Mouse (Mus musculus): ENCODE data around the gene Ugt1a2. TPM values are rescaled to one million over a fixed set of nuclear protein-coding genes. Genes with fewer than 3 reads are reported as not detected.

Gene Ugt1a2
- polyA plus RNA-seq, 3 experiments from 2014 or later: not detected

- ATAC-seq: no peak
Measured at GRCm38 (mm10) chr1:88234646-88235045, 34.2 kb downstream of the Ugt1a2 start.

- ATAC-seq: no peak
Measured at GRCm38 (mm10) chr1:88235046-88235893, 34.9 kb downstream of the Ugt1a2 start.

- ATAC-seq: no peak
Measured at GRCm38 (mm10) chr1:88235894-88236415, 35.6 kb downstream of the Ugt1a2 start.

GRCm38 (mm10) chr1:88237311-88237710 is 36.9 kb downstream of the Ugt1a2 start:
- no peak for ATAC-seq

DNA sequence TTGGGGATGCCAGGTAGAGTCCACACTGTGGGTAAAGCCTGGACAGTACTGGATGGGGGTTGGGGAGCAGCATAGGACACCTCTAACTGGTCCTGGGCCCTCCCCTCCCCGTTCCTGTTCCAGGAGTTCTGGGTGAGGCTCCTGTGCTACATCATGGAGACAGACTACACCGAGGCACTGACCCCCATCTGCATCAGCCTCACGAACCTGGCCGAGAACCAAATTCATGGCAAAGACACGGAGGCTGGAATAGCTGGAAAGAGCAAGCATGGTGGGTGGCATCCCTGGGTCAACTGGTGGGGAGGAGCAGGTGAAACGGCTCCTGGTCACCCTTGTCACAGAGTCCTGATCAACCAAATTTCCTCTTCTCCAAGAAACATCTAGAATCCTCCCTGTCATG is 38.4 kb downstream of the Ugt1a2 start:
- ATAC-seq: no peak

DNA sequence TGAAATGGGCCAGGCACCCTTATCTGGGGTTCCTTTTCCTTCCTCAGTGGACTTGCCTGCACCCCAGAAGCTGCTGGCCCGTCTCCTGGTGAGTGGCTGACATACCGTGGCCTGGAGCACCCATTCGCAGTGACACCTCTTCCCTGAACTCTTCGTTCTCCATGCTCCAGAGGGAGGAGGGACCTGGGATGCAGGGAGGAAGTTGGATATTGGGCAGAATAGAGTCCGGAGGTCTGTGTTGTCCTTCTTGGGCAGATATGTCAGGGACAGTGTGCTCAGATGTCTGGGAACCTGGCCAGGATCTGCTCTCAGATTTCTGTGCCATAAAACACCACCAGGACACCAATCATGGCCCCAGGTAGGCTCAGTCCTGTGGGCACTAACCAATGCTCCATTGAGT is 39.7 kb downstream of the Ugt1a2 start:
- ATAC-seq: no peak

DNA sequence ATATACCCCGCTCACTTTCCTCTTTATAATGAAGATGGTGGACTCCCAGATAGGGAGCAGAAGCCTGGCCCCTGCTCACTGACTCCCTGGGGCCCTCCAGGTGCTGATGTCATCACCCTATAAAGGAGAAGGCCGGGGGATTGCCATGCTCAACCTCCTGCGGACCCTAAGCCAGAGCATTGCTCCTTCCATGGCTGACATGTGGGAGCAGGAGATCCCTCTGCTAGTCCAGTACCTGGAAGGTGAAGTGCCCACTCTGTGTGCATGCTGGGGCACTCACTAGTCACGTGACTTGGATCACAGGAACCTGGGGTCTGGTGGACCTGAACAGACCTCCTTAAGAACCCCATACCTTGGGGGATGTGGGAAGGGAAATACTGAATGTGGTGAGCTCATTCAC is 40.2 kb downstream of the Ugt1a2 start:
- no peak for ATAC-seq

- no peak for ATAC-seq
Measured at GRCm38 (mm10) chr1:88243861-88244260, 43.5 kb downstream of the Ugt1a2 start.

- ATAC-seq: no peak
Measured at GRCm38 (mm10) chr1:88245881-88246280, 45.5 kb downstream of the Ugt1a2 start.

DNA sequence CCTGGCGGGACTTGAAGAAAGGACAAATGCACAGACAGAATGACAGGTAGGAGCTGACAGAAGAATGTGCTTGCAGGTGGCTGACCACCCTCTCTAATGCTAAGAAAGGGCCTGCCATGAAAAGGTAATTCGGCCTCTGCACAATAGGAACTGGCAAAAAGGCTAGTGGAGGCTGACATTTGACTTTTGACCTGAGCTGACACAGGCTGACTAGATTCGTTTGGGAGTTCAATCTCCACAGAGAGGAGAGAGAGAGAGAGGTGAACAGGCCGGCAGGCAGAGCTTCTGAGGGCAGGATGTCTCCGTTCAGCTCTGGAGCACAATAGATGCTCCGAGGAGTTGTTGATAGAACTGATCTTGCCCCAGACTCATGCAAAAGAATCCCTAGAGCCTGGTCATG is 46.0 kb downstream of the Ugt1a2 start:
- ATAC-seq: no peak

GRCm38 (mm10) chr1:88247660-88248059 is 47.3 kb downstream of the Ugt1a2 start:
- no peak for ATAC-seq

- ATAC-seq: no peak
Measured at GRCm38 (mm10) chr1:88248658-88249057, 48.3 kb downstream of the Ugt1a2 start.

- ATAC-seq: no peak
Measured at GRCm38 (mm10) chr1:88249596-88249995, 49.2 kb downstream of the Ugt1a2 start.

- no peak for ATAC-seq
Measured at GRCm38 (mm10) chr1:88250023-88250422, 49.6 kb downstream of the Ugt1a2 start.

DNA sequence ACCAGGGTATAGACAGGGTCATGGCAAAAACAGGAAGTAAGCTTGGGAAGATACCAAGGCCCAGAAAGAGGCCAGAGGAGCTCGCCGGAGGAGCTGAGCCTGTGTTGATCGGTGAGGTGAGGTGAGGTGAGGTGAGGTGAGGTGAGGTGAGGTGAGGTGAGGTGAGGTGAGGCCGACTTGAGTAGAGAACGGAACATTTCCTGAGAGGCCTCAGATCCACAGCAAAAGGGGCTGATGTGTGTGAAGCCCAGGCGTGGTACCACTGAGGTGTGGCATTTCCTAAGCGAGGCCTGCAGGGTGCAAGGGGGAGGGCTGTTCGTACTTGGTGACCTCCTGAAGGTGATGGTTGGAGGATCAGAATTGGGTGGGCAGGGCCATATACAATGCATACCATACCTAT is 52.7 kb downstream of the Ugt1a2 start:
- ATAC-seq: no peak

DNA sequence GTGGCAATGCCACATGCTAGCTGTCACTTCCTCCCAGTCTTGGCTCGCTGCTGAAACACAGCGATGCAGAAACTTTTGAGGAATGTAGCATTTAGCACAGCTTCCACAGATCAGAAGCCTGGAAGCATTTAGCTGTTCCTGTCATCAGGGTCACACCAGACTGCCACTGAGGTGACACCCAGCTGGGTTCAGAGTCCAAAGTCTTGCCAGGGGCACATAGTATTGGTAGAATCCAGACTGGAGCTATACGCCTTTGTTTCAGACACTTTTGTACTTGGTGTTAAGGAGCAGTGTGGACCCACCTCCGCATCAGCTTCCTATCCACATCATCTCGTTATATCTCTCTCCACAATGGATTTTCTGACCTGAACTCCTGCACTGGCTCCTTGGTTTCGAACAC is 53.1 kb downstream of the Ugt1a2 start:
- no peak for ATAC-seq

- no peak for ATAC-seq
Measured at GRCm38 (mm10) chr1:88254793-88255465, 54.5 kb downstream of the Ugt1a2 start.

DNA sequence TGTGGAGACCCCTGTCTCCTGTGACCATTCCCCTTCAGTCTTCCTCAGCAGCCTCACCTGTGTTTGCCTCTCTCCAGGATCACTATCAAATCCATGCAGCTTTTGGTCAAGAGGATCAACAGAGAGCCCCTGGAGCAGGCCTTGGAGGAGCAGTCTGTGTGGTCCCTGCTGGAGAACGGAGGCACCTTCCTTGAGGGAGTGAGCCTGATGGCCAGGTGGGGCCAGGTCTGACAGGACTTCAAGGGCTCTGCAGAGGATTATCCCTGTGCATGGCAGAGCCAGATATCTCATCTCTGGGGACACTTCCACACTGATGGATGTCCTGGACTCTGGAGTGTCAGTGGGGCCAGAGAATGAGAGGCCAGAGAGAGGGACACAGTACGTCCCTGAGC is 55.1 kb downstream of the Ugt1a2 start:
- no peak for ATAC-seq

GRCm38 (mm10) chr1:88255989-88256754 is 55.8 kb downstream of the Ugt1a2 start:
- ATAC-seq: no peak

GRCm38 (mm10) chr1:88256886-88257663 is 56.7 kb downstream of the Ugt1a2 start:
- no peak for ATAC-seq

GRCm38 (mm10) chr1:88257681-88258080 is 57.3 kb downstream of the Ugt1a2 start:
- no peak for ATAC-seq

GRCm38 (mm10) chr1:88258361-88258760 is 58.0 kb downstream of the Ugt1a2 start:
- ATAC-seq: no peak

Measured in inflammation-experienced regulatory T-cells, adult 6 months (primary cell).